In genomic region chr6:115231836-115232235, GRCm38 (mm10) we compare ENCODE assay signal across 30 mouse cellular contexts. TPM values are rescaled to one million over a fixed set of nuclear protein-coding genes. Genes with fewer than 3 reads are reported as not detected.
A peak's percentile ranks its signal among the peaks of the same experiment; 100 is the strongest.
DNase-seq lines count a peak whose midpoint lies in the region; ATAC-seq and TF ChIP-seq lines count a peak whose summit lies in the region.
"Had no signal": no experiment of that assay in that cellular context is flagged by ENCODE, and none has a peak within 500 bp of the region (broad histone marks: within the 10 kb centered on the region; RNA-seq: fewer than 3 reads in every experiment).

No protein-coding gene starts in this region.

- TF ChIP-seq CTCF in gastrocnemius, adult 2 months (IDR thresholded peaks at IDR 0.05), result no peak
- TF ChIP-seq CTCF in heart, postnatal 0 days (IDR thresholded peaks at IDR 0.05; ENCODE audit: low read depth), result no peak

- no peak for ATAC-seq in heart, postnatal 0 days (ENCODE audit: insufficient read depth, low read depth)
- ATAC-seq: hindbrain, embryonic 16.5 days; intestine, embryonic 16.5 days; midbrain, embryonic 13.5 days had no signal

- intact Hi-C loops in gastrocnemius, adult 2 months (cut with DNase I), result no loop called here
- intact Hi-C loops in heart, postnatal 14 days (cut with DNase I), result loop anchor here (1.0 to 5.0 kb wide), 3 partner anchors 115 to 305 kb away; partner anchors contain the start of gene Pparg

- peaks cover 31% of the 10 kb centered on the region for H3K27me3 ChIP-seq in heart, postnatal 0 days (ENCODE audit: control insufficient read depth, insufficient read depth, low read length)
- H3K27me3 ChIP-seq in myocyte (ENCODE audit: control insufficient read depth, insufficient read depth, insufficient read length), result no peaks in the 10 kb centered on the region
- H3K27me3 ChIP-seq: embryonic facial prominence, embryonic 12.5 days; forebrain, embryonic 12.5 days; limb, embryonic 13.5 days; liver, embryonic 13.5 days; midbrain, embryonic 13.5 days had no signal

- H3K9ac ChIP-seq in heart, postnatal 0 days (replicated peaks; ENCODE audit: low read depth, low read length), result no peak overlapping the region
- H3K9ac ChIP-seq: embryonic facial prominence, embryonic 12.5 days; forebrain, embryonic 12.5 days; limb, embryonic 13.5 days; liver, embryonic 13.5 days; lung, embryonic 14.5 days; midbrain, embryonic 13.5 days had no signal

- WGBS in heart, postnatal 0 days, result 53% methylated on average over 4 of the region's 4 CpGs

- H3ac ChIP-seq in myocyte (ENCODE audit: control insufficient read depth, insufficient read length), result no peak overlapping the region

- TF ChIP-seq EP300 in heart, postnatal 0 days (IDR thresholded peaks at IDR 0.05; ENCODE audit: low read depth), result no peak

- H3K79me2 ChIP-seq in myocyte (ENCODE audit: control insufficient read depth, insufficient read depth), result no peaks in the 10 kb centered on the region

- peak overlapping the region; percentile 21 for H3K4me3 ChIP-seq in gastrocnemius, adult 2 months
- H3K4me3 ChIP-seq in heart, postnatal 0 days (ENCODE audit: low read depth, low read length), result no peak overlapping the region
- no peak overlapping the region for H3K4me3 ChIP-seq in myocyte
- H3K4me3 ChIP-seq: embryonic facial prominence, embryonic 12.5 days; forebrain, embryonic 12.5 days; hindbrain, embryonic 10.5 days; limb, embryonic 13.5 days; liver, embryonic 13.5 days; midbrain, embryonic 13.5 days had no signal

- TF ChIP-seq POLR2A in myocyte (IDR thresholded peaks at IDR 0.05; ENCODE audit: insufficient read length, low read depth), result no peak

- H3K9me3 ChIP-seq in heart, postnatal 0 days (replicated peaks; ENCODE audit: control insufficient read depth, low read length), result no peaks in the 10 kb centered on the region
- H3K9me3 ChIP-seq: embryonic facial prominence, embryonic 12.5 days; forebrain, embryonic 12.5 days; hindbrain, embryonic 10.5 days; limb, embryonic 13.5 days; liver, embryonic 13.5 days; megakaryocyte, embryonic 14.5 days; midbrain, embryonic 13.5 days had no signal

- DNase-seq in gastrocnemius, adult 2 months, result no peak
- no peak for DNase-seq in gastrocnemius, postnatal 4 days (ENCODE audit: low spot score in 2 of 2)
- DNase-seq in heart, postnatal 0 days (ENCODE audit: low spot score), result peak; percentile 12
- DNase-seq in heart, postnatal 14 days, result no peak
- DNase-seq in 416B (ENCODE audit: low read depth), result peak; percentile 16
- DNase-seq in spleen, adult 18-20 months, result no peak
- DNase-seq in lung, postnatal 4 days, result no peak
- DNase-seq: cerebellum, postnatal 14 days; kidney, adult 9 months; kidney, postnatal 14 days; liver, embryonic 13.5 days; thymus, postnatal 36 days had no signal

- H3K27ac ChIP-seq in gastrocnemius, adult 2 months, result peak overlapping the region; percentile 90
- H3K27ac ChIP-seq in heart, postnatal 0 days (ENCODE audit: low read depth), result peak overlapping the region; percentile 77
- H3K27ac ChIP-seq: embryonic facial prominence, embryonic 12.5 days; forebrain, embryonic 12.5 days; hindbrain, embryonic 10.5 days; limb, embryonic 13.5 days; liver, embryonic 13.5 days; midbrain, embryonic 13.5 days had no signal

- no peaks in the 10 kb centered on the region for H3K36me3 ChIP-seq in heart, postnatal 0 days (replicated peaks; ENCODE audit: control insufficient read depth, insufficient read depth, low read length)
- no peaks in the 10 kb centered on the region for H3K36me3 ChIP-seq in myocyte (ENCODE audit: control insufficient read depth, insufficient read depth)
- H3K36me3 ChIP-seq: embryonic facial prominence, embryonic 12.5 days; forebrain, embryonic 12.5 days; hindbrain, embryonic 10.5 days; limb, embryonic 13.5 days; liver, embryonic 13.5 days; midbrain, embryonic 13.5 days had no signal

- H3K4me2 ChIP-seq in heart, postnatal 0 days (ENCODE audit: low read depth, low read length), result no peak overlapping the region
- H3K4me2 ChIP-seq in myocyte (ENCODE audit: low read depth), result peak overlapping the region; percentile 55
- H3K4me2 ChIP-seq: embryonic facial prominence, embryonic 12.5 days; forebrain, embryonic 12.5 days; limb, embryonic 13.5 days; liver, embryonic 13.5 days; lung, embryonic 14.5 days; midbrain, embryonic 13.5 days had no signal

- H3K4me1 ChIP-seq in heart, postnatal 0 days (ENCODE audit: control insufficient read depth, insufficient read depth), result no peaks in the 10 kb centered on the region
- H3K4me1 ChIP-seq: embryonic facial prominence, embryonic 12.5 days; forebrain, embryonic 12.5 days; hindbrain, embryonic 10.5 days; limb, embryonic 13.5 days; liver, embryonic 13.5 days; midbrain, embryonic 13.5 days had no signal

TF ChIP-seq in myocyte, 11 proteins besides CTCF, POLR2A, EP300 and RAD21:
- TF ChIP-seq USF1 (IDR thresholded peaks at IDR 0.05; ENCODE audit: low read depth), result no peak
- peak in 2 of 3 experiments; percentile 63 to 69 for TF ChIP-seq MYOD1 (IDR thresholded peaks at IDR 0.05; ENCODE audit: control insufficient read depth in 1 of 3, insufficient read length in 2 of 3, low read depth in 2 of 3)
- TF ChIP-seq MYOG (IDR thresholded peaks at IDR 0.05; ENCODE audit: control insufficient read depth in 1 of 3, insufficient read depth in 1 of 3, insufficient read length in 2 of 3, low read depth in 2 of 3), result no peak

RNA-seq across cellular contexts. Expression of gene Gm17482, which starts 4.7 kb away (rescaled TPM):
- total RNA-seq in gastrocnemius, adult 2 months (2021), result not detected
- total RNA-seq in gastrocnemius, postnatal 4 days (2021), result not detected
- not detected in 2 replicates for total RNA-seq in heart, postnatal 0 days (2014; rRNA removed; ENCODE audit: low replicate concordance)
- not detected in 2 replicates for polyA plus RNA-seq in heart, postnatal 0 days (2015; fragmentation: Nextera tagmentation; extraction: Ambion mirVana)
- not detected for total RNA-seq in heart, postnatal 14 days (2021)
- polyA plus RNA-seq in myocyte (2012; fragmentation: generic; extraction: Trizol), result not detected
- total RNA-seq: adrenal gland, postnatal 14 days; gastrocnemius, adult 8-10 months; granulocyte monocyte progenitor cell, adult 5-6 weeks; layer of hippocampus, adult 8-10 months; left cerebral cortex, postnatal 25 days; monocyte, adult 5-6 weeks had no signal
- polyA plus RNA-seq: brain, embryonic 14.5 days; embryonic facial prominence, embryonic 12.5 days; forebrain, embryonic 12.5 days; hindbrain, embryonic 10.5 days; hindbrain, embryonic 16.5 days; intestine, embryonic 16.5 days; limb, embryonic 13.5 days; liver, embryonic 13.5 days; lung, embryonic 14.5 days; midbrain, embryonic 13.5 days; neural tube, embryonic 11.5 days had no signal

RNA-seq across cellular contexts. Expression of gene Timp4, which starts 20.2 kb away (rescaled TPM):
- 10 to 100 TPM; 20.7 to 23.0 TPM for total RNA-seq in gastrocnemius, adult 2 months (2021)
- total RNA-seq in gastrocnemius, postnatal 4 days (2021), result 1 to 10 TPM; 1.4 to 2.7 TPM
- total RNA-seq in heart, postnatal 0 days (2014; rRNA removed; ENCODE audit: low replicate concordance), result 4.6 and 8.8 TPM in 2 replicates
- 9.7 TPM in 2 replicates for polyA plus RNA-seq in heart, postnatal 0 days (2015; fragmentation: Nextera tagmentation; extraction: Ambion mirVana)
- 10 to 100 TPM; 27.9 to 29.4 TPM for total RNA-seq in heart, postnatal 14 days (2021)
- 0.02 TPM for polyA plus RNA-seq in myocyte (2012; fragmentation: generic; extraction: Trizol)
- total RNA-seq: granulocyte monocyte progenitor cell, adult 5-6 weeks; monocyte, adult 5-6 weeks had no signal

Comparison
In these comparisons a context has a peak if more than half of its experiments do, and no peak if none do; other contexts are left out.
1. DNase-seq: peak in heart, postnatal 0 days (single experiment) and 416B (single experiment); none in gastrocnemius, adult 2 months (single experiment), gastrocnemius, postnatal 4 days (0 of 2), heart, postnatal 14 days (0 of 2), spleen, adult 18-20 months (0 of 2) and lung, postnatal 4 days (0 of 2).